Mouse (Mus musculus) olfactory bulb, adult 2 months (tissue): ENCODE data around the gene Dchs1.

Experiments
- CTCF ChIP-seq: fragments of 200-500 bp; IDR thresholded peaks from 2 replicates; pipeline ENCODE4 v1.5.1; 2012; ENCODE audit warnings: low read depth, mild to moderate bottlenecking, low read length, moderate library complexity; ENCODE audit not compliant: insufficient read depth
- POLR2A ChIP-seq: fragments of 200-500 bp; IDR thresholded peaks from 2 replicates; pipeline ENCODE4 v1.6.1; 2012; ENCODE audit warnings: mild to moderate bottlenecking, low read depth, low read length, moderate library complexity; ENCODE audit not compliant: insufficient read depth

DNA sequence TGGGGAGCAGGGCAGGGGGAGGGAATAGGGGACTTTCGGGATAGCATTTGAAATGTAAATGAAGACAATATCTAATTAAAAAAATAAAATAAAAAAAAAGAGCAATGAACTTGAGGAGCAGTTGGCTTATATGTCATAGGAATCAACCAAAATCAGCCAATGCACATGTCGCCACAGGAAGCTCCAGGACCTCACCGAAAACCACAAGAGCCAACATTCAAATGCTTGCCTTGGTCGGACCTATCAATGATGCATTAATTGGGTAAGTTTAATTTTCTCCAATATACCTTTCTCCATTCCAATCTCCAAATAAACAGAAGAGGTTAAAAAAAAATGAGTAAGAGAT is 60.5 kb downstream of the Dchs1 start:
- TF ChIP-seq POLR2A, result no peak
- no peak for TF ChIP-seq CTCF
